Mouse (Mus musculus): ENCODE results near the gene Phf10. TPM values are rescaled to one million over a fixed set of nuclear protein-coding genes. Genes with fewer than 3 reads are reported as not detected.
"Not testable (repeated sequence)": the region's sequence is repeated elsewhere in the genome, so short reads cannot be mapped to it uniquely, and the experiment has no call there.

Gene Phf10
- polyA plus RNA-seq (2014; fragmentation: Nextera tagmentation; extraction: Ambion mirVana): 45.1 and 48.6 TPM in 2 replicates

GRCm38 (mm10) chr17:14960951-14961556 lies at the start of gene Phf10:
TSS of gene Phf10 (minus strand) at chr17:14961273.
- H3K9me3 ChIP-seq (ENCODE audit: control insufficient read depth, low read length); H3K36me3 ChIP-seq (ENCODE audit: control insufficient read depth, insufficient read depth, low read length); H3K27ac ChIP-seq (ENCODE audit: low read depth); H3K27me3 ChIP-seq (replicated peaks; ENCODE audit: control insufficient read depth, insufficient read depth, low read length); H3K4me1 ChIP-seq (replicated peaks; ENCODE audit: control insufficient read depth, insufficient read depth, low read length): not testable (repeated sequence)
- Histone ChIP-seq H3K9ac (ENCODE audit: low read length) (peak within 1 kb of the TSS; percentile 70), H3K4me2 (ENCODE audit: low read length) (peak within 1 kb of the TSS; percentile 90), H3K4me3 (ENCODE audit: low read depth, low read length) (peak within 1 kb of the TSS; percentile 70)
- DNase-seq (ENCODE audit: low spot score) (peak; percentile 69), ATAC-seq (replicated peaks; ENCODE audit: low FRiP score, low TSS enrichment, low read depth) (peak; percentile 85)
- 0% methylated on average over 20 of the region's 100 CpGs for WGBS

- H3K9ac ChIP-seq (ENCODE audit: low read length); DNase-seq (ENCODE audit: low spot score); H3K4me2 ChIP-seq (ENCODE audit: low read length); H3K27ac ChIP-seq (ENCODE audit: low read depth); H3K27me3 ChIP-seq (replicated peaks; ENCODE audit: control insufficient read depth, insufficient read depth, low read length); H3K9me3 ChIP-seq (ENCODE audit: control insufficient read depth, low read length); H3K36me3 ChIP-seq (ENCODE audit: control insufficient read depth, insufficient read depth, low read length); H3K4me1 ChIP-seq (replicated peaks; ENCODE audit: control insufficient read depth, insufficient read depth, low read length); H3K4me3 ChIP-seq (ENCODE audit: low read depth, low read length): not testable (repeated sequence)
- peak; percentile 98 for ATAC-seq (replicated peaks; ENCODE audit: low FRiP score, low TSS enrichment, low read depth)
- WGBS: no CpG with 5 or more reads among the region's 60 CpGs
Measured at GRCm38 (mm10) chr17:15009706-15010413, 48.8 kb upstream of the Phf10 start, which contains the start of gene Gm3435. TSS of gene Gm3435 (plus strand) at chr17:15010176.

- H3K9me3 ChIP-seq (ENCODE audit: control insufficient read depth, low read length); H3K27ac ChIP-seq (ENCODE audit: low read depth); DNase-seq (ENCODE audit: low spot score); H3K4me2 ChIP-seq (ENCODE audit: low read length); H3K4me1 ChIP-seq (replicated peaks; ENCODE audit: control insufficient read depth, insufficient read depth, low read length); H3K9ac ChIP-seq (ENCODE audit: low read length); H3K27me3 ChIP-seq (replicated peaks; ENCODE audit: control insufficient read depth, insufficient read depth, low read length); H3K36me3 ChIP-seq (ENCODE audit: control insufficient read depth, insufficient read depth, low read length); H3K4me3 ChIP-seq (ENCODE audit: low read depth, low read length): not testable (repeated sequence)
- 0 out of 2 replicates have a peak, but pooled peaks have one; percentile 16 for ATAC-seq (replicated peaks; ENCODE audit: low FRiP score, low TSS enrichment, low read depth)
- no CpG with 5 or more reads among the region's 3 CpGs for WGBS
Measured at GRCm38 (mm10) chr17:15009088-15009487, 48.0 kb upstream of the Phf10 start.

- H3K4me2 ChIP-seq (ENCODE audit: low read length); H3K27ac ChIP-seq (ENCODE audit: low read depth); H3K9me3 ChIP-seq (ENCODE audit: control insufficient read depth, low read length); ATAC-seq (replicated peaks; ENCODE audit: low FRiP score, low TSS enrichment, low read depth); H3K36me3 ChIP-seq (ENCODE audit: control insufficient read depth, insufficient read depth, low read length); H3K27me3 ChIP-seq (replicated peaks; ENCODE audit: control insufficient read depth, insufficient read depth, low read length); H3K4me1 ChIP-seq (replicated peaks; ENCODE audit: control insufficient read depth, insufficient read depth, low read length); H3K4me3 ChIP-seq (ENCODE audit: low read depth, low read length); H3K9ac ChIP-seq (ENCODE audit: low read length); DNase-seq (ENCODE audit: low spot score): not testable (repeated sequence)
- no CpG with 5 or more reads among the region's 4 CpGs for WGBS
Measured at GRCm38 (mm10) chr17:15000047-15000446, 39.0 kb upstream of the Phf10 start.

GRCm38 (mm10) chr17:14994140-14994539 lies 33.1 kb upstream of the Phf10 start:
- H3K36me3 ChIP-seq (ENCODE audit: control insufficient read depth, insufficient read depth, low read length); H3K4me3 ChIP-seq (ENCODE audit: low read depth, low read length); H3K27me3 ChIP-seq (replicated peaks; ENCODE audit: control insufficient read depth, insufficient read depth, low read length); H3K9me3 ChIP-seq (ENCODE audit: control insufficient read depth, low read length); ATAC-seq (replicated peaks; ENCODE audit: low FRiP score, low TSS enrichment, low read depth); H3K27ac ChIP-seq (ENCODE audit: low read depth); H3K4me1 ChIP-seq (replicated peaks; ENCODE audit: control insufficient read depth, insufficient read depth, low read length); H3K9ac ChIP-seq (ENCODE audit: low read length); H3K4me2 ChIP-seq (ENCODE audit: low read length); DNase-seq (ENCODE audit: low spot score): not testable (repeated sequence)
- WGBS: no CpG with 5 or more reads among the region's 5 CpGs

- H3K36me3 ChIP-seq (ENCODE audit: control insufficient read depth, insufficient read depth, low read length): not testable (repeated sequence)
Measured at GRCm38 (mm10) chr17:14993139-14993832, 32.2 kb upstream of the Phf10 start.

GRCm38 (mm10) chr17:14992522-14993138 lies 31.6 kb upstream of the Phf10 start:
- H3K9me3 ChIP-seq (ENCODE audit: control insufficient read depth, low read length); DNase-seq (ENCODE audit: low spot score); H3K4me1 ChIP-seq (replicated peaks; ENCODE audit: control insufficient read depth, insufficient read depth, low read length); H3K27me3 ChIP-seq (replicated peaks; ENCODE audit: control insufficient read depth, insufficient read depth, low read length); H3K27ac ChIP-seq (ENCODE audit: low read depth); H3K36me3 ChIP-seq (ENCODE audit: control insufficient read depth, insufficient read depth, low read length); H3K4me2 ChIP-seq (ENCODE audit: low read length); H3K9ac ChIP-seq (ENCODE audit: low read length); H3K4me3 ChIP-seq (ENCODE audit: low read depth, low read length): not testable (repeated sequence)
- no CpG with 5 or more reads among the region's 98 CpGs for WGBS
- ATAC-seq (replicated peaks; ENCODE audit: low FRiP score, low TSS enrichment, low read depth): peak; percentile 84

More at GRCm38 (mm10) chr17:14993139-14993832, 32.2 kb upstream of the Phf10 start:
- not testable (repeated sequence) for DNase-seq (ENCODE audit: low spot score); H3K27ac ChIP-seq (ENCODE audit: low read depth); H3K9me3 ChIP-seq (ENCODE audit: control insufficient read depth, low read length); H3K27me3 ChIP-seq (replicated peaks; ENCODE audit: control insufficient read depth, insufficient read depth, low read length); H3K4me2 ChIP-seq (ENCODE audit: low read length); H3K4me3 ChIP-seq (ENCODE audit: low read depth, low read length); H3K4me1 ChIP-seq (replicated peaks; ENCODE audit: control insufficient read depth, insufficient read depth, low read length); H3K9ac ChIP-seq (ENCODE audit: low read length)
- peak; percentile 86 for ATAC-seq (replicated peaks; ENCODE audit: low FRiP score, low TSS enrichment, low read depth)
- no CpG with 5 or more reads among the region's 47 CpGs for WGBS

- H3K36me3 ChIP-seq (ENCODE audit: control insufficient read depth, insufficient read depth, low read length); H3K4me2 ChIP-seq (ENCODE audit: low read length); H3K9me3 ChIP-seq (ENCODE audit: control insufficient read depth, low read length); H3K27ac ChIP-seq (ENCODE audit: low read depth); DNase-seq (ENCODE audit: low spot score); H3K27me3 ChIP-seq (replicated peaks; ENCODE audit: control insufficient read depth, insufficient read depth, low read length); ATAC-seq (replicated peaks; ENCODE audit: low FRiP score, low TSS enrichment, low read depth); H3K4me1 ChIP-seq (replicated peaks; ENCODE audit: control insufficient read depth, insufficient read depth, low read length); H3K9ac ChIP-seq (ENCODE audit: low read length); H3K4me3 ChIP-seq (ENCODE audit: low read depth, low read length): not testable (repeated sequence)
- WGBS: 97% methylated on average over 4 of the region's 5 CpGs
Measured at GRCm38 (mm10) chr17:14990116-14990702, 29.1 kb upstream of the Phf10 start.
